Mouse (Mus musculus) macrophage (primary cell): ENCODE data around the gene Hbs1l. TPM values are rescaled to one million over a fixed set of nuclear protein-coding genes. Genes with fewer than 3 reads are reported as not detected.
A peak's percentile ranks its signal among the peaks of the same experiment; 100 is the strongest.

Source experiments
- H3K27ac ChIP-seq: fragments of 350-480 bp; formaldehyde crosslinking; 2 replicates; pipeline ENCODE4 v1.9.0; 2021
- H3K36me3 ChIP-seq: fragments of 350-480 bp; formaldehyde crosslinking; 2 replicates; pipeline ENCODE4 v1.9.0; 2021; ENCODE audit errors: inconsistent target
- H3K4me3 ChIP-seq: fragments of 350-480 bp; formaldehyde crosslinking; 2 replicates; pipeline ENCODE4 v1.9.0; 2021; ENCODE audit errors: inconsistent target
- H3K79me2 ChIP-seq: fragments of 350-480 bp; formaldehyde crosslinking; 2 replicates; pipeline ENCODE4 v1.9.0; 2021; ENCODE audit errors: inconsistent target
- WGBS: methylation state at CpG from one replicate; pipeline ENCODE4 v1.1.7; 2026; ENCODE audit warnings: inconsistent platforms; ENCODE audit not compliant: missing documents; 5-methylcytosine and 5-hydroxymethylcytosine counted together
- polyA plus RNA-seq: library from polyadenylated mRNA; stranded (reverse); fragments of 250-400 nt; gene quantifications from 3 replicates; pipeline ENCODE4 v1.2.4, GENCODE M21; 2018; ENCODE audit warnings: inconsistent platforms

Gene Hbs1l
- polyA plus RNA-seq, 1 experiment from 2014 or later, result 21.1 TPM

DNA sequence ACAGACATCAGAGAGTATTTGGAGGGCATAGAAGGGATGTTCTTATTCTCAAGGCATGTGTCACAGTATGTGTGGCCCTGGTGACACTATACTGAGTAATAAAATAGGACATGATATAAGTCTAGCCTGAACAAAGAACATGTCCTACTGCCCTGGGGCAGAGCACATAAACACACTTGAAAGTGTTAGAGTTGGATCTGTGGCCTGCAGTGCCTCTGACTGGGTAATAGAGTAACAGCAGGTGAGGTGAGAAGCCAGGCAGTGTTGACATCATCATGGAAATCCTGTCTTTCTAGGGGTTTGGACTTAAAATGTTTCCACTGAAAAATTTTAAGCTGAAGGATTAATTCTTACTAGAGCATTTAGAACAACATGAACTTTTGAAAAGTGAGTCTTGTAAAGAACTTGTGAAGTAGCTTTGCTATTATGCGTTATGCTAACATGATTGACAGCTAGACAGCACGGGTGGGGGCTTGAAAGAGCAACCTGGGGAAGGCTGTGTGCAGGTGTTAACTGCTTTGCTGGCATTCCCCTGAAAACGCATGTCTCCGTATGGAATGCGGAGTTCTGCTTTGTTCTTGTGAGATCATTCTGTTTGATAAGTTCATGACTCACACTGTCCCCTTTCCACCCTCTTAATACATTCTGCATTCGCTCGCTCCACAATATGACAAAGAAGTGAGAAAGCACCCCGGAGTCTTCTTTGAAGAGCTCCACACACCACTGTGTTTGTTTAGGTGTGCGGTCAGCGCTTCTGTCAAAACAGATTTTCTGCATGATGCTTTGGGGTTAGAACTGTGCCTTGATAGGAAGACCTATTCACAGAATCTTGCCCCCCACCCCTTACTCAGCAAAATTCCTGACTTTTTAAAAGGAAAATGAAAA, 8.3 kb upstream of the Hbs1l start:
- Histone ChIP-seq H3K4me3 (no peak overlapping the region), H3K36me3 (no peaks in the 10 kb centered on the region), H3K79me2 (no peaks in the 10 kb centered on the region), H3K27ac (no peak overlapping the region)
- WGBS, result 86% methylated on average over 10 of the region's 10 CpGs

DNA sequence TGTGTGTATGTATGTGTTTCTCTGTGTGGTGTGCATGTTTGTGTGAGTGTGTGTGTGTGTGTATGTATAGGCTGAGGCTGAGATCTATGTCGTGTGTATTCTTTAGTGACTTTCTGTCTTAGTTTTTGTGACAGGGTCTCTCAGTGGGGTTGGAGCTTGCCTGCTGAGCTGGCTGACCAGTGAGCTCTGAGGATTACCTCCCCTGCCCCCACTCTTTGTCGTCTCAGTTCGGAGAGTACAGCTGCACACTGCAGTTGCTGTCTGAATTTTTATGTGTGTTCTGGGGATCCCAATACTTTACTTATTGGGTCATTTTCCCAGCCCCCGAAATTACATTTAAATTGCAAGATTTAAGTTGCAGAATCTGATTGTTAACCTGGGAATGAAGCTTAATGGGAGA, 4.6 kb upstream of the Hbs1l start:
- WGBS, result 92% methylated on average over 4 of the region's 4 CpGs
- H3K4me3 ChIP-seq, result no peak overlapping the region
- no peaks in the 10 kb centered on the region for H3K36me3 ChIP-seq
- H3K27ac ChIP-seq, result no peak overlapping the region
- peaks cover 3% of the 10 kb centered on the region for H3K79me2 ChIP-seq

DNA sequence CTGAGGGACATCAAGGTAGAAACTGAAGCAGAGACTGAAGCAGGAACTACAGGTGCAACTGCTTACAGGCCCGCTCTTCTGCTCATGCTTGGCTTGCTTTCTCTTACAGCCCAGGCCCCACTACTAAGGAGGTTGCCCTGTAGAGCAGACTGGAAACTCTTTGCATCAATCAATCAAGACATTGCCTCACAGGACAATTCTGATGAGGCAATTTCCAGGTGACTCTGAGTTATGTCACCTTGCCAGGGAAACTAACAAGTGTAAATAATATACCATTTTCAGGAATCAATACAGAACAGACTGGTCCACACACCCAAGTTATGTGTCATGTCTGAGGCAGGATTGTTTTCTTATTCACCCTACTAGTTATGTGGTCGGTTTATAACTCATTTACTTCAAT, 1.6 kb upstream of the Hbs1l start:
- Histone ChIP-seq H3K27ac (no peak overlapping the region), H3K36me3 (no peaks in the 10 kb centered on the region), H3K4me3 (no peak overlapping the region), H3K79me2 (peaks cover 33% of the 10 kb centered on the region)
- 86% methylated on average over 2 of the region's 2 CpGs for WGBS

DNA sequence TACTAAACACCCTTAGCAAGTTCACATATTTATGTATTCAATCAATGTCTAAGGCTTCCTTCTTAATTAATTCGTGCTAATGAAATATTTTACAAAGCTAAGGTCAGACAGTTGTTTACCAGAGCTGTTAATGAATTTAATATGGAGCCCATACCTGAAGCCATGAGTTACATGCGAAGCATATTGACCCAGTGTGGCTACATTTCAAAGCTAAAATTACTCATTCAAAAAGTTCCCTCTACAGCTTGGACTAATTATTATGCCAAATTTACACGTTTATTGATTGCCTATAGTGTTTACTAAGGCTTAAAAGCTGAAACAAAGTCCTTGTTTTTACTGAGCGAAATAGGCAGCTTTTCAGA, 401 bp upstream of the Hbs1l start:
- 40% methylated on average over 4 of the region's 4 CpGs for WGBS
- H3K36me3 ChIP-seq, result peaks cover 9% of the 10 kb centered on the region; the same call in 1 of the 2 replicates
- no peak overlapping the region for H3K27ac ChIP-seq
- H3K4me3 ChIP-seq, result peak overlapping the region; percentile 10; the same call in 1 of the 2 replicates
- peaks cover 45% of the 10 kb centered on the region for H3K79me2 ChIP-seq

DNA sequence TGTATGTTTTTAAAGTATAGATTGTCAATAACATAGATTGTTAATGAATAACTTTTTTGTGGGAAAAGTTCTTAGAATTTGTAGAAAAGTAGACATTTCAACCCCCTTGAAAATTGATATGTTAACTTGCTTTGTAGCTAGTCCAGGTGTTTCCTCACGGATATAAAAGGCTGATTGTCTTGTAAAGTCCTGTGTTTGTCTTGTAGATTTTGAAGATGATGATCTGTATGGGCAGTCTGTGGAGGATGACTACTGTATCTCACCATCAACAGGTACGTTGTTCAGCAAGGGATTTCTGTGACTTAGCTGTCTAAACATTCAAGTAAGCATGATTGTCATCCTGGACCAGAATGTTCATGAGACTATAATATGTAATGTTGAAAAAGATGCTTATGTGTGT, 3.2 kb downstream of the Hbs1l start:
- no peak overlapping the region for H3K27ac ChIP-seq
- WGBS, result 89% methylated on average over 2 of the region's 2 CpGs
- peaks cover 62% of the 10 kb centered on the region for H3K79me2 ChIP-seq
- no peak overlapping the region for H3K4me3 ChIP-seq
- H3K36me3 ChIP-seq, result peaks cover 25% of the 10 kb centered on the region; the same call in 1 of the 2 replicates

DNA sequence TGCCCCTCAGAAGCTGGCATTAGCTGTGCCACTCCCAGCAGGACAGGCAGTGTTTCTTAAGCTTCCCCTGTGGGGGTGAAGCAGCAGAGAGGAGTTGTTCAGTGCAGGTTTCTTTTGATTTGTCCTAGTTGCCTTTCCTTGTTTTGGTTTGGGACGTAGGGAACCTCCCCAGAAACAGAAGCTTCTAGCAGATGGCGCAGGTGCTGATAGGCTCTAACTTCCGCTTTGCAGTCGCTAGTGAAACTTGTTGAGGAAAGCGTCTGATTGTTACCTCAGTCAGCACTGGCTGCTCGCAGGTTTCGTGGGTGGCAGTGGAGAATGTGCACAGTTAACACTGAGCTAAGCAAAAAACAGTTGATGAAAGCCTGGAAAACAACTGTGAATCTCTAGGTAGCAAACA, 6.0 kb downstream of the Hbs1l start:
- Histone ChIP-seq H3K27ac (no peak overlapping the region), H3K79me2 (peaks cover 53% of the 10 kb centered on the region), H3K4me3 (no peak overlapping the region), H3K36me3 (peaks cover 35% of the 10 kb centered on the region)
- WGBS, result 65% methylated on average over 7 of the region's 7 CpGs

DNA sequence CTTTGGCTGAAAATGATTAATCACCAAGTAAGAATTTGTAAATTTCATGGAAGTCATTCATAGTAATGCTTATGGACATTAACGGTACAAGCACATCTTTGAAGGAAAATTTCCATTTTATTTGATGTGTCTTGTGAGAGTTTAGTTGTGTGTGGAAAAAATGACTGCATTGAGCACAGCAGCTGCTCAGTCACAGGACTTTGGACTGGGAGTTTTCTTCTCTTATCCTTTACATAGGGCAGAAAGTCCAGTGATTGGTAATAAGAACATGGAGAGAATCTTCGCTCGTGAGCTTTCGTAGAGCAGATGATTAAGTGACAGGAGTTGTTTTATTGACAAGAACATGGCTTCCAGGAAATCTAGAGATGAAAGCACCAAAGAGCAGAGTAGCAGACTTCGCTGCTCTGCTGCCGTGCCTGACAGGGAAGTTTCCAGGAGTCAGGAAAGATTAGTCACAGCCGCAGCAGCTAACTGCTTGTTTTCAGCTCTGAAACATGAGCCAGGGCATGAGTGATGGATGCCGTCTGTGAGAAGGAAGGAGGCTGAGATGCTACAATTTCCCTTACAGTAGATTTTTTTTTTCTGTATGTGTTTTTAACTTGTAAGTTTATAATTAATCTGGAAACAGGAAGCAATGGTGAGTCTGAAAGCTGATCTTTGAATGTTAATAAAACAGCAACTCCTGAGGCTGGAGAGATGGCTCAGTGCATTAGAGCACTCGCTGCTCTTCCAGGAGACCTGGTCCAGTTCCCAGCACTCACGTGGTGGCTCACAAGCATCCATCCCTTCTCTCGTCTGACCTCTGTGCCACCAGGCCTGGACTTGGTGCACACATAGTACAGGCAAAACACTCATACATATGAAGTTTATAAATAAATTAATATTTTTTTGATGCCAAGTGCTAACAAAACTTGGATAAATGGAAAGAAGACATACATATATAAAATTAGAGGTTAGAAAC, 9.2 kb downstream of the Hbs1l start:
- 94% methylated on average over 11 of the region's 11 CpGs for WGBS
- H3K36me3 ChIP-seq, result peaks cover 36% of the 10 kb centered on the region

DNA sequence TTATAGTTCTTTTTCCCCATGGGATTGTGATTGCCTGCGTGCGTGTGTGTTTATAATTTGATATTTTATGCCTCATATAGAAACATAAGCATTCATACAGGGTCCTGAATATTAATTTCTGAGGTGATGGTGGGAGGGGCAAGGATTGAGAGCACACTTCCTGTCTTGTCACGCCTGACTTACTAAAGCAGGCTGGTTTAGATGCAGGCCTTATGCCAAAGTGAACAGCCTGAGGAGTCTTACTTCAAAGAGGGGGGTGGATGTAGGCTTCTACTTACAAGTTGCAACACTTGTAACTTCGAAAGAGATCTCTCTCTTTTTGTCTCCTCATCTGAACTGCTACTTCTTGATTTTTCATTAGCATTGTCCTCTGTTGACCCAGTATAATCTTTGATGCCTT, 18.0 kb downstream of the Hbs1l start:
- H3K79me2 ChIP-seq, result no peaks in the 10 kb centered on the region
- no peak overlapping the region for H3K27ac ChIP-seq
- H3K36me3 ChIP-seq, result peaks cover 3% of the 10 kb centered on the region; the same call in 1 of the 2 replicates
- WGBS, result 65% methylated on average over 4 of the region's 4 CpGs
- no peak overlapping the region for H3K4me3 ChIP-seq

More for the DNA sequence above, 9.2 kb downstream of the Hbs1l start:
- no peak overlapping the region for H3K4me3 ChIP-seq
- H3K79me2 ChIP-seq, result peaks cover 22% of the 10 kb centered on the region; the same call in 1 of the 2 replicates
- H3K27ac ChIP-seq, result no peak overlapping the region

DNA sequence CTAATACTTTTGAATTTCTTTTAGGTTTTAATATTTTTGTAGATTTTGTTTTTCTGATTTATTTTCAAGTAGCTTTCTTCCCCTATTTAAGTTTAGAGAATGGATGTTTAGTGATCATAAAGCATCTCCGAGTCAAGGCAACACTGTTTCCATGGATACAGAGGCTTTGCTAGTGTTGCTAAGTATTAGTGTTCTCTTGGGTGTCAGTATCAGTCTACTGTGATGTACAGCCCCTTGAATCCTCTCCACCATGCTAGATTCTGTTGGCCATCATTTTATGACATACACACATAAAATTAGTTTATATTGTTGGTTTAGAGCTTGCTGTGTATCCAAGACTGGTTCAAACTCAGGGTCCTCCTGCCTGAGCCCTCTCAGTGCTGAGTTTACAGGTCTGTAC, 20.3 kb downstream of the Hbs1l start:
- Histone ChIP-seq H3K36me3 (peaks cover 3% of the 10 kb centered on the region; the same call in 1 of the 2 replicates), H3K79me2 (no peaks in the 10 kb centered on the region), H3K4me3 (no peak overlapping the region), H3K27ac (no peak overlapping the region)
- WGBS, result 83% methylated on average over 1 of the region's 1 CpGs

DNA sequence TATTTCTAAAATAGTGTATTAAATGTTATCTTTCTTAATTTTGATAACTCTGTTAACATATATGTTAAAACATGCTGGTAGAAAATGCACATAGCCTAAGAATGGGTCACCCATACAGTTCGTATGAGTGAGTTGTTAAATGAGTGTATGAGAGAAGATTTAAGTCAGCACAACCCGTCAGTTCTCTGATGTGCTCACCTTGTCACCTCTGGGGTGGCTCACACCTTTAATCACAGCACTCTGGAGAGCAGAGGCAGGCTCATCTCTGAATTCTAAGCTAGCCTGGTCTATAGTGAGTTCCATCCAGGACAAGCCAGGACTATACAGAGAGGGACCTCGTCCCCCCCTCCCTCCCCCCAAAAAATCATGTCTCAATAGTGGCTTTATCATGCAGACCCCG, 22.5 kb downstream of the Hbs1l start:
- Histone ChIP-seq H3K36me3 (peaks cover 3% of the 10 kb centered on the region; the same call in 1 of the 2 replicates), H3K4me3 (no peak overlapping the region), H3K27ac (no peak overlapping the region), H3K79me2 (no peaks in the 10 kb centered on the region)
- 93% methylated on average over 4 of the region's 4 CpGs for WGBS

DNA sequence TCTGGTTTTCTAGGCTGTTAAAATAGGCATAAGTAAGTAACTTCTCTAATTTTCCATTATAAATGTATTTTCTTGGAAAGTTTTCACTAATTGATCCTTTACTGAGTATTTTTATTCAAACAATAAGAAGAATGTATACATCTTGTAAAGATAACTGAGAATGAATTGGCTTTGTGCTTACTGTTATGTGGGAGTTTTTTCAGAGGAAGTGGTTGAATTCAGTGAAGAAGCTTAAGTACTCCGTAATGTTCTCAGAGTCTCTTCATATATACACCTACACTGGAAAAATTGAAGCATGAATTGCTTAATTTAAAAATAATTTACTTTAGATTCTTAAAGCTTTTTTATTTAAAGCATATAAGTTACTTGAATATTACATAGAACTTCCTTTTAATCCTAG, 23.2 kb downstream of the Hbs1l start:
- H3K36me3 ChIP-seq, result peaks cover 3% of the 10 kb centered on the region; the same call in 1 of the 2 replicates
- H3K4me3 ChIP-seq, result no peak overlapping the region
- H3K27ac ChIP-seq, result no peak overlapping the region
- 89% methylated on average over 1 of the region's 1 CpGs for WGBS
- H3K79me2 ChIP-seq, result no peaks in the 10 kb centered on the region

DNA sequence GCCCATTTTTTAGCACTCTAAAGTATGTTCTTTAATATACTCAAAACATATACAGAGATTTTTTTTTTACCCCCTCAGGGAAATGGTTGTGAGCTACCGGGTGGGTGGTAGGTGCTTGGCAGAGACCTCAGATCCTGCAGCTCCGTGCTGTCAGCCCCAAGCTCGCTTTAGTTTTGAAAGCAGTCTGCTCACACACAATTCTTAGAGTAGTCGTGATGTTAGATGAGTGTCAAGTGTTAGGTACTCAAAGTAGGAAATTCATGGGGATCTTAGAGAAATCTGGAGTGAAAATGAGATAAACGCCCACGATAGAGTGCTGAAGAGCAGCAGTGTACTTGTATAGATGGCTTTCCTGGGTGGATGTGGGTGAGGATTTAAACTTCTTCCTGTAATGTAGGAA, 24.8 kb downstream of the Hbs1l start:
- H3K4me3 ChIP-seq, result no peak overlapping the region
- no peaks in the 10 kb centered on the region for H3K79me2 ChIP-seq
- peaks cover 3% of the 10 kb centered on the region; the same call in 1 of the 2 replicates for H3K36me3 ChIP-seq
- WGBS, result 94% methylated on average over 6 of the region's 6 CpGs
- no peak overlapping the region for H3K27ac ChIP-seq

DNA sequence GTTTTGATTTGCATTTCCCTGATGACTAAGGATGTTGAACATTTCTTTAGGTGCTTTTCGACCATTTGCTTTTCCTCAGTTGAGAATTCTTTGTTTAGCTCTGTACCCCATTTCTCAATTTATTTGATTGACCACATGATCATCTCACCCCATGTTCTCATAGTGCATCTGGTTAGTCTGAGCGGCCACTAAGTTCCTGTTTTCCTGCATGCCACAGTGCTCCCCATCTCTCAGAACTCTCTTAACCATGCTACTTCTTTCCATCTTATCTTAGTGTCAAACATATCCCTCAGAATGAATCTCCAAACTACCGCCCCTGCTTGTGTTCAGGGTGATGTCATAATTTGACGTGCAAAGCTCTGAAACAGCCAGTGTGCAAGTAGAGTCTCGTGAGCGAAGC, 30.6 kb downstream of the Hbs1l start:
- no peak overlapping the region for H3K4me3 ChIP-seq
- no peaks in the 10 kb centered on the region for H3K79me2 ChIP-seq
- H3K27ac ChIP-seq, result no peak overlapping the region
- WGBS, result 49% methylated on average over 6 of the region's 6 CpGs
- peaks cover 4% of the 10 kb centered on the region; the same call in 1 of the 2 replicates for H3K36me3 ChIP-seq

DNA sequence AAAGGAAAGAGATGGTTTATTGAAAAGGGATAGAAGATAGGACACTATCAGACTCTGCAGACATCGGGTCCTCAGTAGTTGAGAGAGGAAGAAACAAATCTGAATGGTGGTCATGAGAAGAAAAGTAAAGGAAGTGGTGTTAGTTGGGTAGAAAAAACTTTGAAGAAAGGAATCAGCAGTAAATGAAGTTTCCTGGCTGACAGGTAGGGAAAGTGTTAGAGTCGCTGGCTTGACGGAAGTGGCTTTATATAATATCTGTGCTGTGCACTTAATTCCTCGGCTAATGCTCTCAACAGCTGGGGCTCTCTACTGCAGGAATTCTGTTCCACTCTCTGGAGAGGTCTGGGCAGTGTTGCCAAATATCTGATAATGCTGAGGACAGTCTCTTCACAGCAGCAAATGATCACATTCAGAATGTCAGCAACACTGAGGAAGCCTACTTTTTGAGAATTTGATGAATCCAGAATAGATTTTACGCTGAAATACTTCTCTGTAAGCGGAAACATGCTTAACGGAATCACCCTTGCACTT, 31.9 kb downstream of the Hbs1l start:
- 33% methylated on average over 7 of the region's 7 CpGs for WGBS
- Histone ChIP-seq H3K27ac (no peak overlapping the region), H3K79me2 (no peaks in the 10 kb centered on the region), H3K36me3 (peaks cover 9% of the 10 kb centered on the region; the same call in 1 of the 2 replicates), H3K4me3 (no peak overlapping the region)
